Comparison of ENCODE assay signal across 13 mouse cellular contexts in genomic region chr16:10897372-10897771, GRCm38 (mm10).
A peak's percentile ranks its signal among the peaks of the same experiment; 100 is the strongest.
DNase-seq lines count a peak whose midpoint lies in the region; ATAC-seq and TF ChIP-seq lines count a peak whose summit lies in the region.
"Had no signal": no experiment of that assay in that cellular context is flagged by ENCODE, and none has a peak within 500 bp of the region (broad histone marks: within the 10 kb centered on the region; RNA-seq: fewer than 3 reads in every experiment).

No protein-coding gene starts in this region.

- TF ChIP-seq EP300 in stomach, postnatal 0 days (optimal IDR thresholded peaks at IDR 0.05), result no peak

- H3K27ac ChIP-seq in limb, embryonic 12.5 days, result no peak overlapping the region
- H3K27ac ChIP-seq in limb, embryonic 10.5 days, result no peak overlapping the region
- H3K27ac ChIP-seq in embryonic facial prominence, embryonic 12.5 days, result no peak overlapping the region
- H3K27ac ChIP-seq in stomach, postnatal 0 days (replicated peaks), result no peak overlapping the region
- H3K27ac ChIP-seq: gastrocnemius, adult 2 months; heart, embryonic 15.5 days had no signal

- no peak for TF ChIP-seq CTCF in stomach, postnatal 0 days (IDR thresholded peaks at IDR 0.05; ENCODE audit: low read depth)

- H3K4me3 ChIP-seq in limb, embryonic 12.5 days (replicated peaks), result no peak overlapping the region
- no peak overlapping the region for H3K4me3 ChIP-seq in limb, embryonic 10.5 days
- no peak overlapping the region for H3K4me3 ChIP-seq in embryonic facial prominence, embryonic 12.5 days
- no peak overlapping the region for H3K4me3 ChIP-seq in stomach, postnatal 0 days (ENCODE audit: low read depth, low read length)
- H3K4me3 ChIP-seq: gastrocnemius, adult 2 months; heart, embryonic 15.5 days had no signal

- peaks cover 5% of the 10 kb centered on the region; the same call in 1 of the 2 replicates for H3K9me3 ChIP-seq in limb, embryonic 12.5 days
- no peaks in the 10 kb centered on the region for H3K9me3 ChIP-seq in limb, embryonic 10.5 days (replicated peaks)
- H3K9me3 ChIP-seq in embryonic facial prominence, embryonic 12.5 days, result no peaks in the 10 kb centered on the region
- no peaks in the 10 kb centered on the region for H3K9me3 ChIP-seq in stomach, postnatal 0 days (ENCODE audit: control insufficient read depth, low read length)
- H3K9me3 ChIP-seq: heart, embryonic 15.5 days had no signal

- WGBS in limb, embryonic 12.5 days, result 33% methylated on average over 6 of the region's 6 CpGs
- WGBS in limb, embryonic 10.5 days, result 57% methylated on average over 6 of the region's 6 CpGs
- 29% methylated on average over 6 of the region's 6 CpGs for WGBS in embryonic facial prominence, embryonic 12.5 days
- WGBS in stomach, postnatal 0 days, result 33% methylated on average over 6 of the region's 6 CpGs

- ATAC-seq in limb, embryonic 12.5 days (ENCODE audit: insufficient number of reproducible peaks, insufficient read depth, low FRiP score, low TSS enrichment, low read depth), result peak; percentile 61
- ATAC-seq in embryonic facial prominence, embryonic 12.5 days (ENCODE audit: insufficient number of reproducible peaks, insufficient read depth, low FRiP score, low TSS enrichment), result 0 out of 2 replicates have a peak, but pooled peaks have one; percentile 17
- no peak for ATAC-seq in stomach, postnatal 0 days (ENCODE audit: low FRiP score, low TSS enrichment)

- no peak for DNase-seq in limb, embryonic 10.5 days (ENCODE audit: low spot score)
- peak; percentile 29 for DNase-seq in Muller cell, postnatal 12 days (ENCODE audit: inconsistent ontology term)
- peak; percentile 32 for DNase-seq in mesoderm, embryonic 11.5 days (ENCODE audit: low read depth, low spot score)
- DNase-seq in stomach, postnatal 0 days (ENCODE audit: low spot score), result no peak
- no peak for DNase-seq in thymus, postnatal 4 days
- no peak for DNase-seq in T-cell, adult 2 months (ENCODE audit: low spot score)
- DNase-seq: adrenal gland, adult 2 months; gastrocnemius, adult 2 months; kidney, adult 2 months; layer of hippocampus, adult 9-11 months had no signal

- H3K4me1 ChIP-seq in limb, embryonic 12.5 days (replicated peaks), result peaks cover 10% of the 10 kb centered on the region; the same call in 1 of the 2 replicates
- peaks cover 15% of the 10 kb centered on the region for H3K4me1 ChIP-seq in limb, embryonic 10.5 days
- H3K4me1 ChIP-seq in embryonic facial prominence, embryonic 12.5 days, result peaks cover 13% of the 10 kb centered on the region; the same call in 1 of the 2 replicates
- no peaks in the 10 kb centered on the region for H3K4me1 ChIP-seq in stomach, postnatal 0 days (replicated peaks; ENCODE audit: control insufficient read depth, insufficient read depth)

- no peak overlapping the region for H3K4me2 ChIP-seq in limb, embryonic 12.5 days
- no peak overlapping the region for H3K4me2 ChIP-seq in embryonic facial prominence, embryonic 12.5 days (replicated peaks)
- no peak overlapping the region for H3K4me2 ChIP-seq in stomach, postnatal 0 days (replicated peaks; ENCODE audit: low read depth)
- H3K4me2 ChIP-seq: heart, embryonic 15.5 days had no signal

- H3K9ac ChIP-seq in limb, embryonic 12.5 days (replicated peaks), result no peak overlapping the region
- no peak overlapping the region for H3K9ac ChIP-seq in embryonic facial prominence, embryonic 12.5 days
- H3K9ac ChIP-seq in stomach, postnatal 0 days (ENCODE audit: low read length), result no peak overlapping the region
- H3K9ac ChIP-seq: heart, embryonic 15.5 days had no signal

- H3K36me3 ChIP-seq in limb, embryonic 12.5 days, result no peaks in the 10 kb centered on the region
- H3K36me3 ChIP-seq in limb, embryonic 10.5 days, result no peaks in the 10 kb centered on the region
- H3K36me3 ChIP-seq in embryonic facial prominence, embryonic 12.5 days, result no peaks in the 10 kb centered on the region
- no peaks in the 10 kb centered on the region for H3K36me3 ChIP-seq in stomach, postnatal 0 days (ENCODE audit: control insufficient read depth, insufficient read depth, low read length)
- H3K36me3 ChIP-seq: heart, embryonic 15.5 days had no signal

- H3K27me3 ChIP-seq in limb, embryonic 12.5 days, result no peaks in the 10 kb centered on the region
- no peaks in the 10 kb centered on the region for H3K27me3 ChIP-seq in limb, embryonic 10.5 days (ENCODE audit: low read depth, poor library complexity, severe bottlenecking)
- no peaks in the 10 kb centered on the region for H3K27me3 ChIP-seq in embryonic facial prominence, embryonic 12.5 days
- no peaks in the 10 kb centered on the region for H3K27me3 ChIP-seq in stomach, postnatal 0 days (ENCODE audit: control insufficient read depth, insufficient read depth, low read length)
- H3K27me3 ChIP-seq: heart, embryonic 15.5 days had no signal

Comparison
In these comparisons a context has a peak if more than half of its experiments do, and no peak if none do; other contexts are left out.
1. DNase-seq: peak in Muller cell, postnatal 12 days (single experiment) and mesoderm, embryonic 11.5 days (single experiment); none in limb, embryonic 10.5 days (single experiment), stomach, postnatal 0 days (single experiment), thymus, postnatal 4 days (single experiment) and T-cell, adult 2 months (single experiment).